Mouse (Mus musculus): ENCODE results near the gene Higd1c. TPM values are rescaled to one million over a fixed set of nuclear protein-coding genes. Genes with fewer than 3 reads are reported as not detected.
"Not testable (repeated sequence)": the region's sequence is repeated elsewhere in the genome, so short reads cannot be mapped to it uniquely, and the experiment has no call there.

The Higd1c gene
- polyA plus RNA-seq, 1 experiment from 2014 or later = not detected

DNA sequence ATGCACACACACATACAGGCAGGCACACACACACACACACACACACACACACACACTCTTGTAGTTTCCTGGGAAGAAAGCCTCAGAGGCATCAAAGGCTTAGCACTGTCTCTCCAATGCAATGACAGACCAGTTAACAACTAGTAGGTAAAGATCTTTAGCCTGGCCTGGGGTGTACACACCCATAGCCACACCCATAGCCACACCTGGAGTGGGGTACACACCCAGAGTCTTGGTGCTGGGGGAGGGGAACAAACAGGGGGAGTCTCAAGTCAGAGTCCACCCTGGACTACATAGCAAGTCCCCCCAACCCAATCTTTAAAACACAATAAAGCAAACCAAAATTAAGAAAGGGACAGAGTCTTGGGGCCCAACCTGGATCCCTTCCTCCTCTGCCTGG, 27.0 kb upstream of the Higd1c start:
- not testable (repeated sequence) for H3K27ac ChIP-seq (replicated peaks); H3K9ac ChIP-seq (replicated peaks); H3K9me3 ChIP-seq; H3K4me2 ChIP-seq (replicated peaks); H3K4me3 ChIP-seq; ATAC-seq (ENCODE audit: low FRiP score, low read depth); H3K27me3 ChIP-seq; H3K36me3 ChIP-seq; H3K4me1 ChIP-seq

GRCm38 (mm10) chr15:100337847-100338246, 26.5 kb upstream of the Higd1c start:
- not testable (repeated sequence) for H3K27me3 ChIP-seq; H3K4me2 ChIP-seq (replicated peaks); H3K9ac ChIP-seq (replicated peaks); H3K4me3 ChIP-seq; ATAC-seq (ENCODE audit: low FRiP score, low read depth); H3K36me3 ChIP-seq; H3K27ac ChIP-seq (replicated peaks); H3K9me3 ChIP-seq; H3K4me1 ChIP-seq
- 39% methylated on average over 10 of the region's 10 CpGs for WGBS

GRCm38 (mm10) chr15:100341314-100341980, 22.9 kb upstream of the Higd1c start:
- not testable (repeated sequence) for H3K9me3 ChIP-seq; H3K9ac ChIP-seq (replicated peaks); H3K4me3 ChIP-seq; H3K27me3 ChIP-seq; H3K4me1 ChIP-seq; H3K4me2 ChIP-seq (replicated peaks); H3K27ac ChIP-seq (replicated peaks); ATAC-seq (ENCODE audit: low FRiP score, low read depth); H3K36me3 ChIP-seq
- 80% methylated on average over 4 of the region's 5 CpGs for WGBS

GRCm38 (mm10) chr15:100345484-100345883, 18.9 kb upstream of the Higd1c start:
- H3K4me1 ChIP-seq = no peaks in the 10 kb centered on the region
- no peak for ATAC-seq (ENCODE audit: low FRiP score, low read depth)
- no peaks in the 10 kb centered on the region for H3K36me3 ChIP-seq

GRCm38 (mm10) chr15:100346761-100347160, 17.6 kb upstream of the Higd1c start:
- no peak overlapping the region for H3K4me2 ChIP-seq (replicated peaks)

More at GRCm38 (mm10) chr15:100345484-100345883, 18.9 kb upstream of the Higd1c start:
- Histone ChIP-seq H3K4me3 (no peak overlapping the region), H3K27ac (replicated peaks) (no peak overlapping the region), H3K27me3 (no peaks in the 10 kb centered on the region), H3K9ac (replicated peaks) (no peak overlapping the region), H3K4me2 (replicated peaks) (no peak overlapping the region), H3K9me3 (no peaks in the 10 kb centered on the region)

DNA sequence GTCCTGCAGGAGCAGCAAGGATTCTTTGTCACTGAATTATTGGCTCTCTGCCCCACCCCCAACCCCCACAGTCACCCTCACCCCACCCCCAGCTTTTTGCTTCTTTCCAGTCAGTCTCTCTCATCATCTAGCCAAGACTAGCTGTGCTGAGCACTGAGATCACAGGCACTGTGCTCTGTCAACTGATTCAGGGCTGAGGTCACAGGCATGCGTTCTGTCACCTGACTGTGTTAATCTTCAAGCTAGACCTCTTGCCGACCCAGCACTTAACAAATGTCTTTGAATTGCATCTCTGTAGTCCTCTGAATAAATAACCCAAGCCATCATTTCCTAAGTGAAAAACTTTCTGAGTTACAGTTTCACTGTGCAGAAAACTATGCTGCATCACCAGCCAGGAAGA, 14.8 kb upstream of the Higd1c start:
- H3K27me3 ChIP-seq = no peaks in the 10 kb centered on the region
- H3K4me1 ChIP-seq = no peaks in the 10 kb centered on the region
- H3K9me3 ChIP-seq = no peaks in the 10 kb centered on the region
- H3K36me3 ChIP-seq = no peaks in the 10 kb centered on the region
- 56% methylated on average over 2 of the region's 2 CpGs for WGBS
- H3K27ac ChIP-seq (replicated peaks) = no peak overlapping the region
- H3K4me3 ChIP-seq = no peak overlapping the region
- ATAC-seq (ENCODE audit: low FRiP score, low read depth) = no peak
- H3K9ac ChIP-seq (replicated peaks) = no peak overlapping the region
- H3K4me2 ChIP-seq (replicated peaks) = no peak overlapping the region

More at GRCm38 (mm10) chr15:100346761-100347160, 17.6 kb upstream of the Higd1c start:
- Histone ChIP-seq H3K36me3 (no peaks in the 10 kb centered on the region), H3K4me3 (no peak overlapping the region), H3K9ac (replicated peaks) (no peak overlapping the region), H3K27ac (replicated peaks) (no peak overlapping the region), H3K27me3 (no peaks in the 10 kb centered on the region), H3K9me3 (no peaks in the 10 kb centered on the region), H3K4me1 (no peaks in the 10 kb centered on the region)
- WGBS = 77% methylated on average over 14 of the region's 14 CpGs
- no peak for ATAC-seq (ENCODE audit: low FRiP score, low read depth)

- no peaks in the 10 kb centered on the region for H3K36me3 ChIP-seq
- ATAC-seq (ENCODE audit: low FRiP score, low read depth) = no peak
Observed at GRCm38 (mm10) chr15:100351501-100352060, 12.8 kb upstream of the Higd1c start.

GRCm38 (mm10) chr15:100352711-100353250, 11.6 kb upstream of the Higd1c start, which contains the start of the genes Methig1 and Mettl7a2:
Gene Methig1 (plus strand): TSS chr15:100353149.
Gene Mettl7a2 (plus strand): TSS chr15:100353200.
- Histone ChIP-seq H3K27ac (replicated peaks) (no peak within 1 kb of the TSS), H3K9ac (replicated peaks) (no peak within 1 kb of the TSS), H3K27me3 (no peaks in the 10 kb centered on the region), H3K4me2 (replicated peaks) (no peak within 1 kb of the TSS), H3K9me3 (no peaks in the 10 kb centered on the region), H3K4me1 (no peaks in the 10 kb centered on the region), H3K36me3 (no peaks in the 10 kb centered on the region), H3K4me3 (no peak within 1 kb of the TSS)
- 87% methylated on average over 9 of the region's 10 CpGs for WGBS
- ATAC-seq (ENCODE audit: low FRiP score, low read depth) = no peak

More at GRCm38 (mm10) chr15:100351501-100352060, 12.8 kb upstream of the Higd1c start:
- H3K27ac ChIP-seq (replicated peaks) = no peak overlapping the region
- no peaks in the 10 kb centered on the region for H3K4me1 ChIP-seq
- WGBS = 78% methylated on average over 6 of the region's 6 CpGs
- H3K4me2 ChIP-seq (replicated peaks) = no peak overlapping the region
- H3K9ac ChIP-seq (replicated peaks) = no peak overlapping the region
- no peaks in the 10 kb centered on the region for H3K9me3 ChIP-seq
- no peak overlapping the region for H3K4me3 ChIP-seq
- no peaks in the 10 kb centered on the region for H3K27me3 ChIP-seq

DNA sequence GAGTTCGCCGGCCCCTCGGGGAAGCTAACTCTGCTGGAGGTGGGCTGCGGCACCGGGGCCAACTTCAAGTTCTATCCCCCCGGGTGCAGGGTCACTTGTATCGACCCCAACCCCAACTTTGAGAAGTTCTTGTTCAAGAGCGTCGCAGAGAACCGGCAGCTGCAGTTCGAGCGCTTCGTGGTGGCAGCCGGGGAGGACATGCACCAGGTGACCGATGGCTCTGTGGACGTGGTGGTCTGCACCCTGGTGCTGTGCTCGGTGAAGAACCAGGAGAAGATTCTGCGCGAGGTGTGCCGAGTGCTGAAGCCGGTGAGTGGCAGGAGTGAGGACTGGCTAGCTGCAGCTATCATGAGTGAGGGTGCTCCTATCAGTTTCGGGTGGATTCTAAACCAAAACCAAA, 10.9 kb upstream of the Higd1c start:
- H3K9me3 ChIP-seq; H3K27me3 ChIP-seq; H3K9ac ChIP-seq (replicated peaks); H3K27ac ChIP-seq (replicated peaks); H3K4me2 ChIP-seq (replicated peaks); H3K36me3 ChIP-seq; ATAC-seq (ENCODE audit: low FRiP score, low read depth); H3K4me1 ChIP-seq; H3K4me3 ChIP-seq: not testable (repeated sequence)
- WGBS = 91% methylated on average over 17 of the region's 22 CpGs

DNA sequence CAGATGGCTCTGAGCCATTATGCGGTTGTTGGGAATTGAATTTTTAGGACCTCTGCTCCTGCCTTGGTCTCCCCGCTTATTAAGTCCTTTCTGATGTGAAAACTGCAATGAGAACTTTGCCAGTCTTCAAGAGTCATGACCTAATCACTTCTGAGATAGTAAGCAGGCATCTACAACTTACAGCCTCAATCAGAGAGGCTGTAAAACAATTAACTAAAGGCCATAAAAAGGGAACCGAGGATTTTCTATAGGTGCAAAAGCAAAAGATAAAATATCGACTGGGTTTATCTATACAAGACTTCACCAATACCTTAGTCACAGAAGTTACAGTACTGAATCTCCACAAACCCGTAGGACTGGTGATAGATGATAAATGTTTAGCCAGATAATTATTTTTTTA, 8.5 kb upstream of the Higd1c start:
- ATAC-seq (ENCODE audit: low FRiP score, low read depth) = no peak
- H3K36me3 ChIP-seq = no peaks in the 10 kb centered on the region
- no peaks in the 10 kb centered on the region for H3K4me1 ChIP-seq
- no peaks in the 10 kb centered on the region for H3K9me3 ChIP-seq
- WGBS = 92% methylated on average over 5 of the region's 5 CpGs
- H3K9ac ChIP-seq (replicated peaks) = no peak overlapping the region
- no peak overlapping the region for H3K4me2 ChIP-seq (replicated peaks)
- H3K4me3 ChIP-seq = no peak overlapping the region
- H3K27me3 ChIP-seq = no peaks in the 10 kb centered on the region
- H3K27ac ChIP-seq (replicated peaks) = no peak overlapping the region

DNA sequence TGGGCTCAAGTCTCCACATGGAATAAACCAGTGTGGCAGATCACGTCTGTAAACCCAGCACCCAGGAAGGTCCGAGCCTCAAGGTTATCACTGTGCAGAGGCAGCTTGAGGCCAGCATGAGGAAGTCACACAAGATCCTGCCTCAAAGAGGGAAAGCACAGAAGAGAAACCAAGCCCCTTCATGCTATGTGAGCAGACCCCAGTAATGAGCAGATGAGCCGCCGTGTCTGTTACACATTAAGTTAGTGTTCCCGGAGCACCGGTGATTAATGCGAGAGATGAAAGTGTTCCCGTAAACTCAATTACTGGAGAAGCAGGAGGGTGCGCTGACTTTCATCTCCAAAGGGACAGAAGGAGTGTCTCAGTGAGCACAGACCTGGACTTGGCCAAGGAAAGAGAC, 1.6 kb downstream of the Higd1c start:
- H3K27me3 ChIP-seq; ATAC-seq (ENCODE audit: low FRiP score, low read depth); H3K4me2 ChIP-seq (replicated peaks); H3K4me1 ChIP-seq; H3K27ac ChIP-seq (replicated peaks); H3K36me3 ChIP-seq; H3K9me3 ChIP-seq; H3K4me3 ChIP-seq; H3K9ac ChIP-seq (replicated peaks): not testable (repeated sequence)
- WGBS = 70% methylated on average over 9 of the region's 9 CpGs

DNA sequence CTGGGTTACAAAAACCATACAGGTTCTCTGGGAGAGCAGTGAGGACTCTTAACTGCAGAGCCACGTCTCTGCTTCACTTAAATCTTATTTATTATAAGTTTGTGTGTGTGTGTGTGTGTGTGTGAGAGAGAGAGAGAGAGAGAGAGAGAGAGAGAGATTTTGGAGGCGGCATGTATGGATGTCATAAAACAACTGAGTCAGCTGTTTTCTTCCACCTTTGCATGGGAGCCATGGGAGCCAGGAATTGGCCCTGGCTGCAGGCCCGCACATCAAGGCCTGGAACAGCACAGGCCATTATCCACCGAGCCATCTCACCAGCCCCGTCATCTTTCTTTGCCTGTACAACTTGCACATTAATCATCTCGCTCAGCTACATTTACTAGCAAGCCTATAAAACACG, 2.8 kb downstream of the Higd1c start:
- no peaks in the 10 kb centered on the region for H3K27me3 ChIP-seq
- no peak overlapping the region for H3K4me2 ChIP-seq (replicated peaks)
- no peak overlapping the region for H3K4me3 ChIP-seq
- H3K9me3 ChIP-seq = no peaks in the 10 kb centered on the region
- no peak overlapping the region for H3K27ac ChIP-seq (replicated peaks)
- no peaks in the 10 kb centered on the region for H3K4me1 ChIP-seq
- no peak overlapping the region for H3K9ac ChIP-seq (replicated peaks)
- WGBS = 85% methylated on average over 6 of the region's 7 CpGs
- H3K36me3 ChIP-seq = no peaks in the 10 kb centered on the region
- ATAC-seq (ENCODE audit: low FRiP score, low read depth) = no peak
